Mouse (Mus musculus) cerebellum, adult 2 months (tissue): ENCODE measurements around the gene Bbip1. TPM values are rescaled to one million over a fixed set of nuclear protein-coding genes. Genes with fewer than 3 reads are reported as not detected.

Source experiments
- DNase-seq, 2 experiments: peaks; one replicate each; pipeline ENCODE4 v3.0.0; 2021
- H3K27ac ChIP-seq: fragments of 200-500 bp; 2 replicates; pipeline ENCODE4 v1.5.1; 2012; ENCODE audit warnings: low read length, control low read depth, inconsistent platforms; ENCODE audit not compliant: insufficient read depth
- H3K27me3 ChIP-seq: fragments of 200-500 bp; 2 replicates; pipeline ENCODE4 v1.6.1; 2012; ENCODE audit warnings: inconsistent platforms, mild to moderate bottlenecking, low read length, moderate library complexity; ENCODE audit not compliant: control insufficient read depth, insufficient read depth
- H3K4me1 ChIP-seq: fragments of 200-500 bp; 2 replicates; pipeline ENCODE4 v1.6.1; 2011; ENCODE audit warnings: low read length; ENCODE audit not compliant: control insufficient read depth, insufficient read depth
- H3K4me3 ChIP-seq: fragments of 200-500 bp; replicated peaks from 2 replicates; pipeline ENCODE3; 2011; ENCODE audit warnings: mild to moderate bottlenecking, low read depth, low read length, control low read depth; ENCODE audit not compliant: insufficient read depth
- CTCF ChIP-seq: fragments of 200-500 bp; IDR thresholded peaks from 2 replicates; pipeline ENCODE4 v1.5.1; 2011; ENCODE audit warnings: low read depth, mild to moderate bottlenecking, control low read depth, low read length, moderate library complexity, borderline replicate concordance; ENCODE audit not compliant: insufficient read depth
- POLR2A ChIP-seq: fragments of 200-500 bp; IDR thresholded peaks from 2 replicates; pipeline ENCODE4 v1.6.1; 2011; ENCODE audit warnings: low read length, control low read depth, borderline replicate concordance; ENCODE audit not compliant: insufficient read depth
- WGBS: fragments of 180-500 bp; shearing (Covaris S2); methylation state at CpG from one replicate; pipeline ENCODE4 v1.1.7; 2018; 5-methylcytosine and 5-hydroxymethylcytosine counted together
- polyA plus RNA-seq: library from polyadenylated mRNA; depleted of rRNA; stranded (reverse); fragments of >200 nt; gene quantifications from 2 replicates; pipeline ENCODE4 v1.2.3, GENCODE M21; 2012; rRNA removed

Bbip1 gene
- polyA plus RNA-seq = 73.3 and 81.1 TPM in 2 replicates

GRCm38 (mm10) chr19:53943802-53944785, at the start of gene Bbip1, which contains the start of gene Shoc2:
TSS of gene Bbip1 (minus strand) at chr19:53944627.
TSS of gene Shoc2 (plus strand) at chr19:53944306.
- no peaks in the 10 kb centered on the region for H3K27me3 ChIP-seq
- H3K4me3 ChIP-seq = peak within 1 kb of the TSS; percentile 78
- H3K27ac ChIP-seq = peak within 1 kb of the TSS; percentile 95
- TF ChIP-seq POLR2A = peak; percentile 32; the same call in 1 of the 2 replicates
- TF ChIP-seq CTCF = no peak
- peak; percentile 98 to 100 for DNase-seq
- no peaks in the 10 kb centered on the region; the same call in 1 of the 2 replicates for H3K4me1 ChIP-seq
- WGBS = under 1% methylated on average over 62 of the region's 62 CpGs

- H3K27ac ChIP-seq = no peak overlapping the region
- peak in 1 of 2 experiments; percentile 13 for DNase-seq
- WGBS = 59% methylated on average over 3 of the region's 3 CpGs
Observed at GRCm38 (mm10) chr19:53993860-53994259, 49.4 kb upstream of the Bbip1 start.

GRCm38 (mm10) chr19:53990538-53990937, 46.1 kb upstream of the Bbip1 start:
- WGBS = 91% methylated on average over 2 of the region's 2 CpGs
- Histone ChIP-seq H3K27ac (no peak overlapping the region), H3K4me1 (peaks cover 2% of the 10 kb centered on the region; the same call in 1 of the 2 replicates), H3K4me3 (no peak overlapping the region), H3K27me3 (no peaks in the 10 kb centered on the region)
- no peak for TF ChIP-seq CTCF
- TF ChIP-seq POLR2A = no peak
- DNase-seq = no peak

More at GRCm38 (mm10) chr19:53993860-53994259, 49.4 kb upstream of the Bbip1 start:
- no peak for TF ChIP-seq POLR2A
- TF ChIP-seq CTCF = no peak
- peaks cover 5% of the 10 kb centered on the region; the same call in 1 of the 2 replicates for H3K4me1 ChIP-seq
- H3K27me3 ChIP-seq = no peaks in the 10 kb centered on the region
- H3K4me3 ChIP-seq = no peak overlapping the region

GRCm38 (mm10) chr19:53984628-53985027, 40.2 kb upstream of the Bbip1 start:
- H3K4me3 ChIP-seq = no peak overlapping the region
- no peaks in the 10 kb centered on the region for H3K27me3 ChIP-seq
- H3K4me1 ChIP-seq = no peaks in the 10 kb centered on the region
- no peak overlapping the region for H3K27ac ChIP-seq
- 100% methylated on average over 3 of the region's 3 CpGs for WGBS
- TF ChIP-seq POLR2A (no peak), CTCF (no peak)
- no peak for DNase-seq

GRCm38 (mm10) chr19:53983336-53983735, 38.9 kb upstream of the Bbip1 start:
- H3K27me3 ChIP-seq = no peaks in the 10 kb centered on the region
- 93% methylated on average over 1 of the region's 1 CpGs for WGBS
- TF ChIP-seq POLR2A (no peak), CTCF (no peak)
- no peak for DNase-seq
- no peaks in the 10 kb centered on the region for H3K4me1 ChIP-seq
- no peak overlapping the region for H3K27ac ChIP-seq
- H3K4me3 ChIP-seq = no peak overlapping the region

GRCm38 (mm10) chr19:53982041-53982440, 37.6 kb upstream of the Bbip1 start:
- H3K4me3 ChIP-seq = no peak overlapping the region
- no peak overlapping the region for H3K27ac ChIP-seq
- 49% methylated on average over 3 of the region's 3 CpGs for WGBS
- DNase-seq = no peak
- no peaks in the 10 kb centered on the region for H3K27me3 ChIP-seq
- H3K4me1 ChIP-seq = no peaks in the 10 kb centered on the region
- no peak for TF ChIP-seq POLR2A
- no peak for TF ChIP-seq CTCF

- WGBS = 91% methylated on average over 1 of the region's 1 CpGs
- H3K4me3 ChIP-seq = no peak overlapping the region
- H3K27me3 ChIP-seq = no peaks in the 10 kb centered on the region
- H3K4me1 ChIP-seq = no peaks in the 10 kb centered on the region; the same call in 1 of the 2 replicates
- no peak overlapping the region for H3K27ac ChIP-seq
- DNase-seq = no peak
- TF ChIP-seq CTCF (no peak), POLR2A (no peak)
Observed at GRCm38 (mm10) chr19:53973656-53974055, 29.2 kb upstream of the Bbip1 start.

- TF ChIP-seq CTCF (no peak), POLR2A (no peak)
- Histone ChIP-seq H3K4me1 (no peaks in the 10 kb centered on the region; the same call in 1 of the 2 replicates), H3K27ac (no peak overlapping the region), H3K4me3 (no peak overlapping the region), H3K27me3 (no peaks in the 10 kb centered on the region)
- no peak for DNase-seq
- 83% methylated on average over 7 of the region's 7 CpGs for WGBS
Observed at GRCm38 (mm10) chr19:53971938-53972337, 27.5 kb upstream of the Bbip1 start.
